Mouse (Mus musculus) liver, embryonic 11.5 days (tissue): Measurements from ENCODE around the gene Ssc4d. TPM values are rescaled to one million over a fixed set of nuclear protein-coding genes. Genes with fewer than 3 reads are reported as not detected.
A peak's percentile ranks its signal among the peaks of the same experiment; 100 is the strongest.

Experiments used
- ATAC-seq: fragments of 200-750 bp; cut with Nextera tagmentation; replicated peaks from 2 replicates; pipeline ENCODE4 v1.8.0; 2017; ENCODE audit warnings: moderate number of reproducible peaks, mild to moderate bottlenecking, moderate TSS enrichment, moderate library complexity; ENCODE audit not compliant: low FRiP score
- DNase-seq: peaks from one replicate; pipeline ENCODE4 v3.0.0-alpha.2; 2017; ENCODE audit warnings: low spot score
- H3K27ac ChIP-seq: fragments of 300-500 bp; sonication (generic); 2 replicates; pipeline ENCODE4 v1.5.1; 2014; ENCODE audit warnings: mild to moderate bottlenecking, low read depth, low read length, control low read depth
- H3K27me3 ChIP-seq: fragments of 300-500 bp; sonication (generic); replicated peaks from 2 replicates; pipeline ENCODE4 v1.6.1; 2014; ENCODE audit warnings: low read length, mixed read lengths; ENCODE audit not compliant: control insufficient read depth, insufficient read depth
- H3K36me3 ChIP-seq: fragments of 300-500 bp; sonication (generic); 2 replicates; pipeline ENCODE4 v1.6.1; 2014; ENCODE audit warnings: mild to moderate bottlenecking, low read length, moderate library complexity, mixed read lengths; ENCODE audit not compliant: control insufficient read depth, insufficient read depth
- H3K4me1 ChIP-seq: fragments of 300-500 bp; sonication (generic); replicated peaks from 2 replicates; pipeline ENCODE4 v1.6.1; 2014; ENCODE audit warnings: low read length, mixed read lengths; ENCODE audit not compliant: control insufficient read depth, insufficient read depth
- H3K4me2 ChIP-seq: fragments of 300-500 bp; sonication (generic); 2 replicates; pipeline ENCODE4 v1.6.1; 2014; ENCODE audit warnings: mild to moderate bottlenecking, control low read depth, moderate library complexity
- H3K4me3 ChIP-seq: fragments of 300-500 bp; sonication (generic); 2 replicates; pipeline ENCODE4 v1.5.1; 2014; ENCODE audit warnings: low read depth, low read length, control low read depth
- H3K9ac ChIP-seq: fragments of 300-500 bp; sonication (generic); 2 replicates; pipeline ENCODE4 v1.6.1; 2014; ENCODE audit warnings: low read depth, low read length, control low read depth
- H3K9me3 ChIP-seq: fragments of 300-500 bp; sonication (generic); 2 replicates; pipeline ENCODE4 v1.6.1; 2016; ENCODE audit warnings: low read length, inconsistent platforms, mixed read lengths; ENCODE audit not compliant: control insufficient read depth
- WGBS: fragments of 180-500 bp; shearing (Covaris S2); extraction: QIAGEN DNeasy Blood & Tissue Kit; methylation state at CpG from one replicate; pipeline ENCODE4 v1.1.7; 2014; 5-methylcytosine and 5-hydroxymethylcytosine counted together
- polyA plus RNA-seq: library from polyadenylated mRNA; unstranded; fragments of >200 nt; fragmentation: Nextera tagmentation; extraction: Ambion mirVana; gene quantifications from 2 replicates; pipeline ENCODE4 v1.2.1, GENCODE M21; 2014

Ssc4d gene
- 3.0 and 3.1 TPM in 2 replicates for polyA plus RNA-seq

GRCm38 (mm10) chr5:135974365-135974764, at the start of gene Ssc4d:
Ssc4d (minus strand) TSS chr5:135974531.
- no peak within 1 kb of the TSS for H3K4me2 ChIP-seq
- no peaks in the 10 kb centered on the region for H3K36me3 ChIP-seq
- no peaks in the 10 kb centered on the region for H3K4me1 ChIP-seq
- H3K27ac ChIP-seq = no peak within 1 kb of the TSS
- H3K27me3 ChIP-seq = no peaks in the 10 kb centered on the region
- no peaks in the 10 kb centered on the region for H3K9me3 ChIP-seq
- WGBS = 17% methylated on average over 9 of the region's 9 CpGs
- no peak within 1 kb of the TSS for H3K4me3 ChIP-seq
- ATAC-seq = 0 out of 2 replicates have a peak, but pooled peaks have one; percentile 18
- no peak within 1 kb of the TSS for H3K9ac ChIP-seq
- DNase-seq = no peak

DNA sequence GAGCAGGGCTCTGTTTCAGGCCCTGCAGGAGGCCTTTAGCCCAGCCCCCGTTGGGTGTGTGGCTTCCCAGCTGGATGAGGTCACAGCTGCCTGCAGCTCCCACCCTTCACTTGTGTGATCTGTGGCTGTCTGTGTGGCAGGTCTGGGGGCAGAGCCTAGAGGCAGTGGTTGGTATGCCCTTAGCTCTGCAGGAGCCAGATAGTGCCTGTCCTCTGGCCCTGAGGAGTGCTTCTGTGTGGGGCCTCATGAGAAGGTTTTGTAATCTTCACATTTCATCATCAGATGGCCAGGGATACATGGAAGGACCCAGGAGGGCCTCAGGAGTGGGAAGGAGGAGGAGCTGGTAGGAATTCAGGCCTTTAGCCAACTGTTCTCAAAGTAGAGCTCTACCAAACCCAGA, 45.6 kb upstream of the Ssc4d start:
- WGBS = 10% methylated on average over 1 of the region's 1 CpGs
- Histone ChIP-seq H3K4me1 (no peaks in the 10 kb centered on the region; the same call in 1 of the 2 replicates), H3K9ac (peak overlapping the region; percentile 35; the same call in 1 of the 2 replicates), H3K27ac (no peak overlapping the region; the same call in 1 of the 2 replicates), H3K36me3 (no peaks in the 10 kb centered on the region; the same call in 1 of the 2 replicates), H3K4me2 (no peak overlapping the region), H3K4me3 (no peak overlapping the region), H3K9me3 (no peaks in the 10 kb centered on the region), H3K27me3 (no peaks in the 10 kb centered on the region)
- DNase-seq (no peak), ATAC-seq (peak; percentile 82)

GRCm38 (mm10) chr5:136018726-136019125, 44.4 kb upstream of the Ssc4d start:
- WGBS = 69% methylated on average over 2 of the region's 2 CpGs
- no peaks in the 10 kb centered on the region; the same call in 1 of the 2 replicates for H3K4me1 ChIP-seq
- no peak overlapping the region for H3K9ac ChIP-seq
- no peak for DNase-seq
- no peak overlapping the region for H3K27ac ChIP-seq
- H3K4me3 ChIP-seq = no peak overlapping the region
- no peaks in the 10 kb centered on the region; the same call in 1 of the 2 replicates for H3K36me3 ChIP-seq
- no peak overlapping the region for H3K4me2 ChIP-seq
- no peak for ATAC-seq
- no peaks in the 10 kb centered on the region for H3K9me3 ChIP-seq
- H3K27me3 ChIP-seq = no peaks in the 10 kb centered on the region

GRCm38 (mm10) chr5:136017262-136017661, 42.9 kb upstream of the Ssc4d start:
- no peak overlapping the region for H3K4me3 ChIP-seq
- no peak overlapping the region for H3K4me2 ChIP-seq
- DNase-seq = no peak
- no peak for ATAC-seq
- no peaks in the 10 kb centered on the region for H3K9me3 ChIP-seq
- 80% methylated on average over 6 of the region's 6 CpGs for WGBS
- H3K36me3 ChIP-seq = peaks cover 4% of the 10 kb centered on the region; the same call in 1 of the 2 replicates
- no peaks in the 10 kb centered on the region for H3K27me3 ChIP-seq
- H3K4me1 ChIP-seq = no peaks in the 10 kb centered on the region; the same call in 1 of the 2 replicates
- H3K9ac ChIP-seq = no peak overlapping the region
- no peak overlapping the region for H3K27ac ChIP-seq

GRCm38 (mm10) chr5:136016014-136016876, 41.9 kb upstream of the Ssc4d start:
- Histone ChIP-seq H3K9me3 (no peaks in the 10 kb centered on the region), H3K27me3 (no peaks in the 10 kb centered on the region), H3K27ac (no peak overlapping the region), H3K36me3 (peaks cover 7% of the 10 kb centered on the region; the same call in 1 of the 2 replicates), H3K9ac (no peak overlapping the region), H3K4me3 (no peak overlapping the region), H3K4me1 (no peaks in the 10 kb centered on the region; the same call in 1 of the 2 replicates), H3K4me2 (no peak overlapping the region)
- no peak for DNase-seq
- no peak for ATAC-seq
- WGBS = 83% methylated on average over 10 of the region's 10 CpGs

DNA sequence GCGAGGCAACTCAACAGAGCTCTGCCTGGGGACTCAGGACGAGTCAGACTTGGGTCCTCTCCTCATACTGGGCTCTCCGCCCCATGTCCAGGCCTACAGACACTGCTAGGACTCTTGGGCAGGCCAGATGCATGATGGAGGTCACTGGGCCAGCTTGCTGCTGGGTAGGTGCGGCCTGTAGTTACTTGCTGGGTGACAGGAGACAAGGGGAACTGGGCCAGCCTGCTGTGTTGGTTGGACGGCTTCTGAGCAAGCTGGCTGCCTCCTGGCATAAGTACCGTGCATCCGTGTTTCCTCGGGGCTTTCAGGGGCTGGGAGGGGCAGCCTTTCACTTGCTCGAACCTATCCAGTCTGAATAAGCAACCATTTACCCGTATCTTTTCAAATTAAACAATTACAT, 41.3 kb upstream of the Ssc4d start:
- Histone ChIP-seq H3K9ac (no peak overlapping the region), H3K4me2 (no peak overlapping the region), H3K27me3 (no peaks in the 10 kb centered on the region), H3K27ac (no peak overlapping the region), H3K36me3 (peaks cover 9% of the 10 kb centered on the region; the same call in 1 of the 2 replicates), H3K4me3 (no peak overlapping the region), H3K9me3 (no peaks in the 10 kb centered on the region), H3K4me1 (no peaks in the 10 kb centered on the region; the same call in 1 of the 2 replicates)
- ATAC-seq = no peak
- WGBS = 83% methylated on average over 10 of the region's 10 CpGs
- DNase-seq = no peak

- Histone ChIP-seq H3K27me3 (no peaks in the 10 kb centered on the region), H3K4me2 (no peak overlapping the region), H3K27ac (no peak overlapping the region), H3K36me3 (peaks cover 10% of the 10 kb centered on the region; the same call in 1 of the 2 replicates), H3K9me3 (no peaks in the 10 kb centered on the region), H3K9ac (no peak overlapping the region), H3K4me3 (no peak overlapping the region), H3K4me1 (no peaks in the 10 kb centered on the region; the same call in 1 of the 2 replicates)
- no peak for DNase-seq
- WGBS = 80% methylated on average over 10 of the region's 10 CpGs
- ATAC-seq = no peak
These were observed 40.5 kb upstream of the Ssc4d start for GRCm38 (mm10) chr5:136014877-136015276.

GRCm38 (mm10) chr5:136007745-136008144, 33.4 kb upstream of the Ssc4d start:
- DNase-seq (no peak), ATAC-seq (no peak)
- no peak overlapping the region for H3K4me3 ChIP-seq
- H3K27ac ChIP-seq = no peak overlapping the region
- H3K9me3 ChIP-seq = no peaks in the 10 kb centered on the region
- H3K4me2 ChIP-seq = no peak overlapping the region
- peaks cover 2% of the 10 kb centered on the region; the same call in 1 of the 2 replicates for H3K4me1 ChIP-seq
- 67% methylated on average over 7 of the region's 7 CpGs for WGBS
- H3K27me3 ChIP-seq = no peaks in the 10 kb centered on the region
- H3K9ac ChIP-seq = no peak overlapping the region
- peaks cover 10% of the 10 kb centered on the region; the same call in 1 of the 2 replicates for H3K36me3 ChIP-seq
